Mouse (Mus musculus) CH12.LX (cell line): Measurements from ENCODE around the gene Abca1. TPM values are rescaled to one million over a fixed set of nuclear protein-coding genes. Genes with fewer than 3 reads are reported as not detected.
A peak's percentile ranks its signal among the peaks of the same experiment; 100 is the strongest.

Source experiments
- DNase-seq: peaks from one replicate; pipeline ENCODE4 v3.0.0-alpha.2; 2013; ENCODE audit errors: extremely low read depth
- H3K27ac ChIP-seq: 2 replicates; pipeline ENCODE4 v1.5.1; 2012; ENCODE audit warnings: low read depth, mild to moderate bottlenecking, control low read depth, moderate library complexity; ENCODE audit not compliant: insufficient read depth
- H3K27me3 ChIP-seq: replicated peaks from 2 replicates; pipeline ENCODE3; 2012; ENCODE audit warnings: inconsistent platforms
- H3K36me3 ChIP-seq, 2 experiments: replicated peaks in 1 of 2; 2 replicates each; pipeline versions ENCODE3 to v1.6.1; 2012; ENCODE audit warnings: inconsistent platforms in 1 of 2, low read length in 1 of 2, mild to moderate bottlenecking in 1 of 2, mixed read lengths in 1 of 2, moderate library complexity in 1 of 2; ENCODE audit not compliant: control insufficient read depth in 1 of 2, insufficient read depth in 1 of 2
- H3K4me1 ChIP-seq, 2 experiments: 2 replicates each; pipeline ENCODE4 v1.6.1; 2012; ENCODE audit warnings: inconsistent platforms in 1 of 2, moderate library complexity in 1 of 2; ENCODE audit not compliant: insufficient read depth in 2 of 2, control insufficient read depth in 1 of 2
- H3K4me2 ChIP-seq: 2 replicates; pipeline ENCODE4 v1.6.1; 2012; ENCODE audit warnings: low read depth, mild to moderate bottlenecking, control low read depth; ENCODE audit not compliant: poor library complexity, insufficient read depth, severe bottlenecking
- H3K4me3 ChIP-seq, 3 experiments: fragments of 150-350 bp in 1 of 3; sonication (generic) in 1 of 3; replicated peaks in 1 of 3; 2 replicates each; pipeline versions ENCODE3 to v1.5.1; 2011 to 2012; ENCODE audit warnings: low read depth in 2 of 3, low read length in 2 of 3, mild to moderate bottlenecking in 2 of 3, moderate library complexity in 2 of 3, control low read depth in 1 of 3, improper control_type of control experiment in 1 of 3, inconsistent platforms in 1 of 3, mixed read lengths in 1 of 3; ENCODE audit not compliant: poor library complexity in 1 of 3
- H3K79me2 ChIP-seq: replicated peaks from 2 replicates; pipeline ENCODE4 v1.6.1; 2012; ENCODE audit warnings: mild to moderate bottlenecking, moderate library complexity; ENCODE audit not compliant: control insufficient read depth, poor library complexity, insufficient read depth, severe bottlenecking; ENCODE audit errors: extremely low read depth
- H3K9ac ChIP-seq: 2 replicates; pipeline ENCODE4 v1.6.1; 2012; ENCODE audit warnings: low read depth, mild to moderate bottlenecking, control low read depth, moderate library complexity; ENCODE audit not compliant: insufficient read depth
- H3K9me3 ChIP-seq: replicated peaks from 2 replicates; pipeline ENCODE3; 2012; ENCODE audit warnings: low read length, inconsistent platforms, mixed read lengths
- BHLHE40 ChIP-seq: IDR thresholded peaks from 2 replicates; pipeline ENCODE4 v1.6.1; 2011; ENCODE audit warnings: mild to moderate bottlenecking, low read depth, low read length, improper control_type of control experiment
- CHD1 ChIP-seq: IDR thresholded peaks from 2 replicates; pipeline ENCODE4 v1.6.1; 2012; ENCODE audit warnings: low read depth, low read length, improper control_type of control experiment, inconsistent platforms
- CHD2 ChIP-seq: IDR thresholded peaks from 2 replicates; pipeline ENCODE4 v1.6.1; 2011; ENCODE audit warnings: low read length, improper control_type of control experiment
- CTCF ChIP-seq, 2 experiments: IDR thresholded peaks in 1 of 2; conservative IDR thresholded peaks in 1 of 2; 2 replicates each; pipeline ENCODE4 v1.5.1; 2011 to 2012; ENCODE audit warnings: low read depth in 2 of 2, low read length in 2 of 2, improper control_type of control experiment in 1 of 2, inconsistent platforms in 1 of 2, mild to moderate bottlenecking in 1 of 2, moderate library complexity in 1 of 2
- E2F4 ChIP-seq: IDR thresholded peaks from 2 replicates; pipeline ENCODE4 v1.6.1; 2011; ENCODE audit warnings: low read depth, low read length, improper control_type of control experiment; ENCODE audit not compliant: insufficient replicate concordance
- ELF1 ChIP-seq: IDR thresholded peaks from 2 replicates; pipeline ENCODE4 v1.6.1; 2014; ENCODE audit warnings: low read depth, mild to moderate bottlenecking, inconsistent platforms, low read length, improper control_type of control experiment
- ETS1 ChIP-seq: conservative IDR thresholded peaks from 2 replicates; pipeline ENCODE4 v1.6.1; 2012; ENCODE audit warnings: low read depth, mild to moderate bottlenecking, inconsistent platforms, low read length, improper control_type of control experiment, moderate library complexity
- IRF4 ChIP-seq: IDR thresholded peaks from 2 replicates; pipeline ENCODE4 v1.6.1; 2014; ENCODE audit warnings: low read depth, mild to moderate bottlenecking, inconsistent platforms, low read length, improper control_type of control experiment
- JUN ChIP-seq: IDR thresholded peaks from 2 replicates; pipeline ENCODE4 v1.6.1; 2011; ENCODE audit warnings: low read depth, mild to moderate bottlenecking, low read length, improper control_type of control experiment, moderate library complexity; ENCODE audit not compliant: insufficient read depth
- KAT2A ChIP-seq: IDR thresholded peaks from 2 replicates; pipeline ENCODE4 v1.6.1; 2012; ENCODE audit warnings: low read length, improper control_type of control experiment, inconsistent platforms; ENCODE audit not compliant: insufficient replicate concordance
- MAFK ChIP-seq: IDR thresholded peaks from 2 replicates; pipeline ENCODE4 v1.6.1; 2011; ENCODE audit warnings: low read length, improper control_type of control experiment; ENCODE audit not compliant: insufficient replicate concordance
- MAZ ChIP-seq: IDR thresholded peaks from 2 replicates; pipeline ENCODE4 v1.6.1; 2012; ENCODE audit warnings: low read depth, mild to moderate bottlenecking, inconsistent platforms, low read length, improper control_type of control experiment, moderate library complexity
- MXI1 ChIP-seq: IDR thresholded peaks from 2 replicates; pipeline ENCODE4 v1.6.1; 2011; ENCODE audit warnings: mild to moderate bottlenecking, low read depth, low read length, improper control_type of control experiment
- MYC ChIP-seq: IDR thresholded peaks from 2 replicates; pipeline ENCODE4 v1.6.1; 2011; ENCODE audit warnings: low read depth, mild to moderate bottlenecking, improper control_type of control experiment, low read length
- POLR2AphosphoS2 ChIP-seq: IDR thresholded peaks from 2 replicates; pipeline ENCODE4 v1.6.1; 2011; ENCODE audit warnings: low read depth, low read length, improper control_type of control experiment
- RAD21 ChIP-seq: IDR thresholded peaks from 2 replicates; pipeline ENCODE4 v1.6.1; 2011; ENCODE audit warnings: low read depth, mild to moderate bottlenecking, low read length, improper control_type of control experiment, moderate library complexity
- RCOR1 ChIP-seq: conservative IDR thresholded peaks from 2 replicates; pipeline ENCODE4 v1.6.1; 2012; ENCODE audit warnings: low read depth, mild to moderate bottlenecking, inconsistent platforms, low read length, improper control_type of control experiment
- SMC3 ChIP-seq: IDR thresholded peaks from 2 replicates; pipeline ENCODE4 v1.6.1; 2011; ENCODE audit warnings: low read depth, low read length, improper control_type of control experiment
- USF2 ChIP-seq: conservative IDR thresholded peaks from 2 replicates; pipeline ENCODE4 v1.6.1; 2011; ENCODE audit warnings: low read depth, low read length, improper control_type of control experiment
- ZC3H11A ChIP-seq: IDR thresholded peaks from 2 replicates; pipeline ENCODE4 v1.6.1; 2012; ENCODE audit warnings: low read depth, mild to moderate bottlenecking, inconsistent platforms, low read length, improper control_type of control experiment
- ZKSCAN1 ChIP-seq: IDR thresholded peaks from 2 replicates; pipeline ENCODE4 v1.6.1; 2012; ENCODE audit warnings: low read depth, inconsistent platforms, low read length, improper control_type of control experiment, borderline replicate concordance
- ZMIZ1 ChIP-seq: IDR thresholded peaks from 2 replicates; pipeline ENCODE4 v1.6.1; 2012; ENCODE audit warnings: low read depth, mild to moderate bottlenecking, inconsistent platforms, low read length, improper control_type of control experiment
- ZNF384 ChIP-seq: IDR thresholded peaks from 2 replicates; pipeline ENCODE4 v1.6.1; 2012; ENCODE audit warnings: low read depth, low read length, improper control_type of control experiment, inconsistent platforms
- dilution Hi-C: fragments of 300-500 bp; cut with MboI; formaldehyde crosslinking; loops from 2 replicates; pipeline ENCODE4 v1.14.3; 2020; ENCODE audit warnings: low sequenced_read_pairs; ENCODE audit not compliant: extremely low pct_unique_long_range_greater_than_20kb, extremely low pct_ligation_motif_present
- in situ Hi-C: fragments of 300-500 bp; cut with MboI; formaldehyde crosslinking; loops from 3 replicates; pipeline ENCODE4 v1.14.3; 2019; ENCODE audit warnings: low sequenced_read_pairs, low pct_ligation_motif_present, low pct_unique_long_range_greater_than_20kb, mixed read lengths
- polyA plus RNA-seq: library from polyadenylated mRNA; unstranded; fragments of >175 nt; gene quantifications from 2 replicates; pipeline ENCODE4 v1.2.1, GENCODE M21; 2012; ENCODE audit warnings: low read depth; ENCODE audit not compliant: insufficient read length
- total RNA-seq, 2 experiments: library from RNA; depleted of rRNA; stranded (reverse); fragments of 300-350 nt in 1 of 2; fragments of >200 nt in 1 of 2; gene quantifications; 2 replicates each; pipeline ENCODE4 v1.2.3; 2012 to 2014

Abca1 gene
- total and polyA plus RNA-seq, 3 experiments: 0.13 to 0.46 (median 0.35) TPM

DNA sequence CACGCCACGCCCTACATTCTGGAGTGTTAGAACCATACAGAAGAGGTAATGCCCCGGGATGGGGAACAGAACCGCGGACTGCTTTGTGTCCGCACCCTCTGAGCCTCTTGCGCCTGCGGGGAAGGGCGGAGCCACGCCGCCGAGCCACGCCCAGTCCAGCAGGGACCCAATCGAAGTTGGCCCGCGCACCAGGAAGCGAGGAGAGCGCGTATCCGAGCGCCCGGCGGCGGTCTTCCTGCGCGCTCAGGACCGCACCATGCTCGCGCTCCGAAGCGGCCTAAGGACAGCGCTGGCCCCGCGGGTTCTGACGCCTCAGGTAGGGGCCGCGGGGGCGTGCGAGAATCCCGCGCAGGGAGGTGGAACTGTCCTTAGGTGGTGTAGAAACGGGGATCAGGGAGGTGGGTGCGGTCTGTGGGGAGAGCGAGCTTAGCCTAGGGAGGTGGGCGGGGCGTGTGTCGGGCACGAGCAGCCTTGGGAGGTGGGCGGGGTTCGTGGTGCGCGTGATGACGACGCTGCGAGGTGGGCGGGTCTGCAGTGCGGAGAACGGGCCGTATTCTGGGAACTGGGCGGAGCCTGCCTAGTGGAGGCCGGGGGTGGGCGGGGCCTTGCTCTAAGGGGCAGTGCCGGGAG, 147.8 kb downstream of the Abca1 start, which contains the start of gene Nipsnap3b (continued):
- no peak for TF ChIP-seq RCOR1
- no peak for TF ChIP-seq ETS1
- no peak for TF ChIP-seq CTCF (conservative IDR thresholded peaks at IDR 0.05 in 1 of 2, IDR thresholded peaks at IDR 0.05 in 1 of 2; ENCODE audit: low read depth in 2 of 2, low read length in 2 of 2)
- no peak for TF ChIP-seq MYC
- peak; percentile 88 for TF ChIP-seq ELF1
- no peak for TF ChIP-seq MAZ
- TF ChIP-seq ZKSCAN1: no peak

DNA sequence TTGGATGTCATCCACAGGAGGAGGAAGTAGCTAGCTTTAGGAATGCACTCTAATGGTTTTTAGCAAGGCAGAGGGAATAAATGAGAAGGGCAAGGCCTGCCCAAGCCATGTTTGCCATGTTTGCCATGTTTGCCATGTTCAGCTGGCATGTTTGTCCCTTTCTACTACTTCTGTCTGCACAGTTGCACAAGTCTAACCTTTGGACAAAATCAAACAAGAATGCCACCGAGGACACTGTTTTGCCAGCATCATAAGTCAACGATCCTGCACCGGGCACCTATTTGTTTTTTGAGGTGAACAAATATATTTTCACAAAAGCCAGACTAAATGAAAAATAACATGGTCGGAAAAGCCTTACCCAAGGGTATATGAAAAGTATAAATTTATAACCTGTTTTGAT, 149.8 kb downstream of the Abca1 start:
- DNase-seq: no peak
- dilution Hi-C loops: no loop called here
- no peak for TF ChIP-seq MXI1
- no peak for TF ChIP-seq RAD21
- TF ChIP-seq ZC3H11A: no peak
- TF ChIP-seq BHLHE40: no peak
- TF ChIP-seq ZKSCAN1: no peak
- TF ChIP-seq SMC3: no peak
- TF ChIP-seq CHD1: no peak
- TF ChIP-seq E2F4: no peak
- no peak for TF ChIP-seq CHD2
- TF ChIP-seq USF2: no peak
- no peak for TF ChIP-seq KAT2A
- no peak for TF ChIP-seq IRF4
- TF ChIP-seq RCOR1: no peak
- no peak for TF ChIP-seq JUN
- no peak for TF ChIP-seq POLR2AphosphoS2
- TF ChIP-seq ZMIZ1: no peak
- no peak for TF ChIP-seq ZNF384
- no peak for TF ChIP-seq ETS1
- TF ChIP-seq MAFK: no peak
- Histone ChIP-seq H3K79me2 (0 out of 2 replicates have a peak, but pooled peaks cover 2% of the 10 kb centered on the region), H3K36me3 (no peaks in the 10 kb centered on the region), H3K27ac (no peak overlapping the region), H3K9ac (no peak overlapping the region), H3K9me3 (no peaks in the 10 kb centered on the region), H3K27me3 (no peaks in the 10 kb centered on the region), H3K4me3 (no peak overlapping the region), H3K4me2 (no peak overlapping the region), H3K4me1 (peaks cover 0 to 24% of the 10 kb centered on the region in 2 experiments; a peak in 2 of 4 replicates)
- in situ Hi-C loops: no loop called here
